8 mouse cellular contexts compared by ENCODE assay signal in the genomic region with DNA sequence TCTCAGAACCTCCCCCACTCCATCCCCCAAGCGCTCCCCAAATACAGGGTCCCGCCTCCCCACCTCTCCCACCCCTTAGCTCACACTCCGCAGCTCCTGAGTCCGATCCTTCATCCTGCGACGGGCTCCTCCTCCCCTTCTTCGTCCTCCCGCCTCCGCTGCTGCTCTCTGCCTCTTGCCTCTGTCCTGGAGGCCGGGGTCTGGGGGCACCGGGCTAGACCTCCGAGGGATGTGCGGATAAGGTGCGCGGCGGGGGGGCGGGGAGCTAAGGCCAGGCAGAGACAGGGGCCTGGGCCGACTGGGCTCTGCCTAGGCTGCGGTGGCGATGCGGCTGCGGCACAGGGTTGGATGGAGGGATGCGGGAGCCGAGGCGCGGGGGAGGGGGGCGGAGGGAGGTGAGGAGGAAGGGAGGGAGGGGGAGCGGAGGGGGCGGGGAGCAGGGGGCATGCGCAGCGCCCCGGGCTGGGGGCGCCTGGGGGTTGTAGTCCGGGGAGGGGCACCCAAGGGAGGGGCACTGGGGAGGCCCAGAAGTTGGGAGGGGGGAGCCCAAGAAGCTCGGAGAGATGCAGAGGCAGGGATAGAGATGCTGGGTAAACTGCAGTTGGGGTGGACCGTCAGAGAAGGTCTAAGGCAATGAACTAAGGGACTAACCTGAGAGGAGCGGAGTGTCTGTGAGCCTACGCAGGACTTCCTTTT. TPM values are rescaled to one million over a fixed set of nuclear protein-coding genes. Genes with fewer than 3 reads are reported as not detected.
DNase-seq lines count a peak whose midpoint lies in the region; ATAC-seq lines count a peak whose summit lies in the region.

A gene (plus strand): TSS at position 119 of the 696 bp plus-strand sequence.
A gene (minus strand): TSS at position 374 of the 696 bp plus-strand sequence.

- DNase-seq in adrenal gland, postnatal 4 days (ENCODE audit: low spot score in 2 of 2) = no peak
- DNase-seq in adrenal gland, postnatal 10 days = no peak
- DNase-seq in R1 (ENCODE audit: low read depth, low spot score) = peak; percentile 44
- peak; percentile 72 for DNase-seq in embryonic facial prominence, embryonic 14.5 days (ENCODE audit: low spot score)
- DNase-seq in limb, embryonic 11.5 days (ENCODE audit: low spot score) = peak; percentile 71
- peak; percentile 73 for DNase-seq in retina, embryonic 14.5 days (ENCODE audit: low spot score)
- DNase-seq in urinary bladder, postnatal 25 days (ENCODE audit: low spot score) = no peak

- H3K9ac ChIP-seq in embryonic facial prominence, embryonic 14.5 days (ENCODE audit: low read depth, low read length) = peak within 1 kb of the TSS; percentile 75
- peak within 1 kb of the TSS; percentile 83 for H3K9ac ChIP-seq in hindbrain, embryonic 12.5 days
- peak within 1 kb of the TSS; percentile 61 for H3K9ac ChIP-seq in limb, embryonic 11.5 days (ENCODE audit: low read length)

- peak; percentile 70 for ATAC-seq in embryonic facial prominence, embryonic 14.5 days (ENCODE audit: low read depth)
- peak; percentile 91 for ATAC-seq in hindbrain, embryonic 12.5 days (ENCODE audit: low FRiP score)
- peak; percentile 45 for ATAC-seq in limb, embryonic 11.5 days (ENCODE audit: insufficient number of reproducible peaks, low FRiP score, low TSS enrichment, low read depth)

- peak within 1 kb of the TSS; percentile 56 for H3K4me2 ChIP-seq in embryonic facial prominence, embryonic 14.5 days (ENCODE audit: low read depth, low read length)
- H3K4me2 ChIP-seq in hindbrain, embryonic 12.5 days (replicated peaks) = peak within 1 kb of the TSS; percentile 54
- H3K4me2 ChIP-seq in limb, embryonic 11.5 days (ENCODE audit: low read depth, severe bottlenecking) = peak within 1 kb of the TSS; percentile 66

- H3K9me3 ChIP-seq in embryonic facial prominence, embryonic 14.5 days (ENCODE audit: control insufficient read depth, low read length) = no peaks in the 10 kb centered on the region
- no peaks in the 10 kb centered on the region for H3K9me3 ChIP-seq in hindbrain, embryonic 12.5 days (replicated peaks)
- no peaks in the 10 kb centered on the region for H3K9me3 ChIP-seq in limb, embryonic 11.5 days (ENCODE audit: control insufficient read depth, low read length)

- no peaks in the 10 kb centered on the region for H3K36me3 ChIP-seq in embryonic facial prominence, embryonic 14.5 days (ENCODE audit: control insufficient read depth, insufficient read depth, low read length)
- no peaks in the 10 kb centered on the region for H3K36me3 ChIP-seq in hindbrain, embryonic 12.5 days
- no peaks in the 10 kb centered on the region for H3K36me3 ChIP-seq in limb, embryonic 11.5 days (ENCODE audit: control insufficient read depth, insufficient read depth, low read length)

- no peaks in the 10 kb centered on the region for H3K27me3 ChIP-seq in embryonic facial prominence, embryonic 14.5 days (replicated peaks; ENCODE audit: control insufficient read depth, insufficient read depth, low read length)
- no peaks in the 10 kb centered on the region for H3K27me3 ChIP-seq in hindbrain, embryonic 12.5 days
- H3K27me3 ChIP-seq in limb, embryonic 11.5 days (ENCODE audit: control insufficient read depth, insufficient read depth, low read length) = no peaks in the 10 kb centered on the region

- peak within 1 kb of the TSS; percentile 54 for H3K4me3 ChIP-seq in embryonic facial prominence, embryonic 14.5 days (ENCODE audit: low read depth, low read length)
- H3K4me3 ChIP-seq in hindbrain, embryonic 12.5 days = peak within 1 kb of the TSS; percentile 64
- peak within 1 kb of the TSS; percentile 57 for H3K4me3 ChIP-seq in limb, embryonic 11.5 days (ENCODE audit: low read depth, low read length)

- WGBS in embryonic facial prominence, embryonic 14.5 days = 5% methylated on average over 26 of the region's 38 CpGs
- 4% methylated on average over 32 of the region's 38 CpGs for WGBS in hindbrain, embryonic 12.5 days
- 4% methylated on average over 32 of the region's 38 CpGs for WGBS in limb, embryonic 11.5 days

- peaks cover 5% of the 10 kb centered on the region for H3K4me1 ChIP-seq in embryonic facial prominence, embryonic 14.5 days (ENCODE audit: control insufficient read depth, insufficient read depth, low read length)
- H3K4me1 ChIP-seq in hindbrain, embryonic 12.5 days = peaks cover 27% of the 10 kb centered on the region
- H3K4me1 ChIP-seq in limb, embryonic 11.5 days (ENCODE audit: control insufficient read depth, insufficient read depth, low read length) = peaks cover 18% of the 10 kb centered on the region

- H3K27ac ChIP-seq in embryonic facial prominence, embryonic 14.5 days (replicated peaks; ENCODE audit: low read depth, low read length) = peak within 1 kb of the TSS; percentile 45
- peak within 1 kb of the TSS; percentile 85 for H3K27ac ChIP-seq in hindbrain, embryonic 12.5 days
- H3K27ac ChIP-seq in limb, embryonic 11.5 days (replicated peaks; ENCODE audit: low read depth, low read length) = no peak within 1 kb of the TSS

RNA-seq across cellular contexts. Expression of the first gene that starts in this region (rescaled TPM):
- 100 to 1,000 TPM; 101 to 106 TPM for total RNA-seq in adrenal gland, postnatal 4 days (2021)
- 10 to 100 TPM; 67.8 to 94.9 TPM for total RNA-seq in adrenal gland, postnatal 10 days (2021)
- 28.0 and 38.1 TPM in 2 replicates for polyA plus RNA-seq in embryonic facial prominence, embryonic 14.5 days (2014; fragmentation: Nextera tagmentation; extraction: Ambion mirVana)
- 28.1 and 32.1 TPM in 2 replicates for polyA plus RNA-seq in hindbrain, embryonic 12.5 days (2016; fragmentation: Nextera tagmentation; extraction: Ambion mirVana)
- 16.0 and 17.3 TPM in 2 replicates for polyA plus RNA-seq in limb, embryonic 11.5 days (2014; fragmentation: Nextera tagmentation; extraction: Ambion mirVana)

RNA-seq across cellular contexts. Expression of the second gene that starts in this region (rescaled TPM):
- total RNA-seq in adrenal gland, postnatal 4 days (2021) = 10 to 100 TPM; 11.8 to 12.2 TPM
- total RNA-seq in adrenal gland, postnatal 10 days (2021) = 1 to 10 TPM; 6.9 to 9.4 TPM
- 3.4 and 5.2 TPM in 2 replicates for polyA plus RNA-seq in embryonic facial prominence, embryonic 14.5 days (2014; fragmentation: Nextera tagmentation; extraction: Ambion mirVana)
- 20.0 and 20.5 TPM in 2 replicates for polyA plus RNA-seq in hindbrain, embryonic 12.5 days (2016; fragmentation: Nextera tagmentation; extraction: Ambion mirVana)
- polyA plus RNA-seq in limb, embryonic 11.5 days (2014; fragmentation: Nextera tagmentation; extraction: Ambion mirVana) = 6.7 and 8.0 TPM in 2 replicates

Comparison
In these comparisons a context has a peak if more than half of its experiments do, and no peak if none do; other contexts are left out.
1. DNase-seq: peak in R1 (single experiment), embryonic facial prominence, embryonic 14.5 days (single experiment), limb, embryonic 11.5 days (single experiment) and retina, embryonic 14.5 days (single experiment); none in adrenal gland, postnatal 4 days (0 of 2), adrenal gland, postnatal 10 days (single experiment) and urinary bladder, postnatal 25 days (single experiment).
2. Peak in every context shown above with its lines, with median percentiles within 50 percentile points of each other: ATAC-seq, H3K4me2 ChIP-seq, H3K4me3 ChIP-seq and H3K9ac ChIP-seq.